Mouse (Mus musculus) urinary bladder, postnatal 36 days (tissue): ENCODE measurements around the gene Ooep.
"Not testable (repeated sequence)": the region's sequence is repeated elsewhere in the genome, so short reads cannot be mapped to it uniquely, and the experiment has no call there.

Experiments used
- DNase-seq, 2 experiments: peaks; one replicate each; pipeline ENCODE4 v3.0.0; 2022; ENCODE audit warnings: low spot score in 2 of 2, mixed read lengths in 1 of 2

The Ooep gene

GRCm38 (mm10) chr9:78367959-78368358 is 10.6 kb downstream of the Ooep start, which contains the start of gene Dppa5a:
TSS of gene Dppa5a (minus strand) at chr9:78368177.
- DNase-seq, result not testable (repeated sequence)

DNA sequence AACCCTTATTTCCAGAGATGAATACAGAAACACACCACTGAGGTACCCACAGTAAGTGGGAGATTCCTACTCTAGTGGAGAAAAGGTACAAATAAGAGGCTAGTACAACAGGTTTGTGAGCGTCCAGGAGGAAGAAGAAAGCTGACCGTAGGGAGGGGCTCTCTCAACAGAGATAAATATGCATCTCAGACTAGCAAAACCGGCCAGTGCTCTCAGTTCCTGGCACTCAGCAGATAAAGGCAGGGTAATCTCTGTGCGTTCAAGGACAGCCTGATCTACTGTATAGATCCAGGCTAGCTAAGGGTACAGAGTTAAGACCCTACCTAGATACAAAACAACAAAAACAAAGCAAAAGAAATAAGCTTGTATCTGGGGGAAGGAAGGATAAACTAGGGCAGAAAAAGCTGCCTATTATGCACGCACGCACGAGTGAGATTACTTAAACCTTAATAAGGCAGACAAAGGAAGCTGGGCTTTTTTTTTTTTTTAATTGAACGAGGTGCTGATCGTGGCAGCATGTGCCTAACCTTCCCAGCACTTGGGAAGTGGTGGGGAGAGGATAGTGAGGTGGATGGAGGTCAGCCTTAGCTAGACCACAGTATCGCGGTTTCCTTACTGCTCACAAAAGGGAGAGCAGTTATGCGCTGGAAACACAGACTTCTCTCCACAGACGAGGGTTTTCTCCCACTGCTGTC is 12.5 kb downstream of the Ooep start:
- no peak for DNase-seq

GRCm38 (mm10) chr9:78364701-78365100 is 13.8 kb downstream of the Ooep start:
- DNase-seq, result no peak

DNA sequence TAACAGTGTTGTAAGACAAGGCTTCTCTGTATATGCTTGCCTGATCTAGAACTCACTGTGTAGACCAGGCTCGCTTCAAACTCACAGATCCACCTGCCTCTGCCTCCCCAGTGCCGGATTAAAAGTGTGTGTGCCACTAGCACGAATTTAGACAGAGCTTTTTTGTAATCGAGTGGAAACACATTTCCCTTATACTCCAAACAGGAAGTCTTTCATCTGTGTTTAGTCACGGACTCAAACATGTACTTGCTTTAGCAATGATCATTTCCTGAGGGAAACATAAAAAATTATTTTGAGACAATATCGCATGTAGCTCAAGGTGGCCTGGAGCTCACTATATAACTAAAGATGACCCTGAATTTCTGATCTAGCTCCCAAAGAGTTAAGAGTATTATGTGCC is 15.2 kb downstream of the Ooep start:
- DNase-seq, result no peak

DNA sequence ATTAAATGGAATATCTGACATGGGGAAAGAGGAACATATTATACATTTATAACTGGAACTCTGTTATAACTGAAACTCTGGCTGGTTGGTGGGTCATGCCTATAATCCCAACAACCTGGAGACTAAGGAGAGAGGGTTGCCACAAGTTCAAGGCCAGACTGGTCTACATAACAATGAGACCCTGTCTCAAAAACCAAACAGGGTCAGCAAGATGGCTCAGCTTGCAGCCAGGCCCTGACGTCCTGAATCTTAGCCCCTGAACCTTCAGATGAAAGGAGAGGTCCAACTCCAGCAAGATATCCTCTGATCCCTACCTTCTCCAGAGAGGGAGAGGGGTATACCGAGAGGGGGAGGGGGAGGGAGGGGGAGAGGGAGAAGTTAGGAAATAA is 18.0 kb downstream of the Ooep start:
- no peak for DNase-seq

DNA sequence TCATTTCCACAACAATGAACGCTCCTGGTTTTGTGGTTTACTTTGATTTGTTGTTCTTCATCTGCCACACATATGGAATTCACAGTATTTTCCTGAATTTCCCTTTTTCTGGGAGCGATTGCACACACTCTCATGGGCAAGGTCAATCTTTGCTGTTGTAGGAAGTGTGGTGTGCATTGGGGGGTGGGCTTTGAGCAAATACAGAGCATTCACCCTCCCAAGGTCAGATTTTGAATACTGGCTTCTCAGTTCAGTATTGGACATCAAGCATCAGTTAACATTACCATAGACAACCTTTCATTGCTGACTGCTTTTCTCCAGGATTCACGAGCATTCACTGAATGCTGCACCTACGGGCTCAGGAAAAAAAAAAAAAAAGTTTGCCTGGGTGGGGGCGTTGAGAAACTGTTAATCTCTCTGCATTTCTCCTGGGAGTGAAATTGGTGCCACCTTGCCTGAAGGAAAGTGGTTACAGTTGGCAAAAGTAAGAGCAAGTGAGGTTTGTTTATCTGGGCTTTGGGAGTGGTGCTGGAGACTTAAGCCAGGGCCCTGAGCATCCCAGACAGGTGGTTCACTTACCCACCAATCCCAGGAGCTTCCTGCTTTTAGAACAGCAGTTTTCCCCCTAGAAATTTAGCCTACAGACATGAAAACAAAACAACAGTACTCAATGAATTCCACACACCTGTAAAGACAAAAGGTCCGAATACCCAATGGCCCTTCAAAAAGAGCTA is 18.6 kb downstream of the Ooep start:
- DNase-seq, result no peak

DNA sequence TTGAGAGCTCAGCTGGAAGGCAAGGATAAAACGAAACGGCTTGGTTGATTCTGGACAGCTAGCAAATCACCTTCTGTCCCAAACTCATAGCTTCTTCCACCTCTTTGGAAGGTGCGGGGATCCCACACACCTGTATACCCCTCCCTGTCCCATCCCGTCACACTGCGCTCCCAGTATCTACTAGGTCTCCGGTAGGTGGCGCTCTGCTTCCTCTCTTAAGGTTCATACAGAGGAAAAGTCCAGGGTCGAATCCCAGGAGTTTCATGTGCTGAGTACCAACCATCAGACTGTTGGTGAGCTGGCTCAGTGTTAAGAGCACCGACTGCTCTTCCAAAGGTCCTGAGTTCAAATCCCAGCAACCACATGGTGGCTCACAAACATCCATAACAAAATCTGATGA is 20.5 kb downstream of the Ooep start:
- DNase-seq, result peak; percentile 46 to 63

DNA sequence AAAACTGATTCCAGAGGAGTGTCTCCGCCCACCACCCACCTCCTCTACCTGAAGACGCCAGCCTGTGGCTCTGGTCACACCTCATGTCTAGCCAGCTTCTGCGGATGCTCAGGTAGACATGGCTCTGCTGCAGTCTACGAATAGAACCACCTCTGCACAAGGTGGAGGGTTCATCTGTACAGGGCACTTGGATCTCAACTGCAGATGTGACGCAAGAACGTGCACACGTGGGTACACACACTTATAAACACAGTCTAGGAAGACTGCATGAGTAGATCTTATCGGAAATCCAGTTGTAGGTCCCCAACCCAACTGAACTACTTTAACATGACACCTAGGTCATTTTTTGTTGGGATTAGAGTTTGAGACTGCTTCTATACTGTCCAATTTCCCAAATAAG is 22.9 kb downstream of the Ooep start, which contains the start of gene Gsta2:
Gsta2 (minus strand) TSS at position 178 of the 400 bp plus-strand sequence.
- no peak for DNase-seq

- DNase-seq, result no peak
Observed at GRCm38 (mm10) chr9:78354665-78355578, 23.6 kb downstream of the Ooep start.

DNA sequence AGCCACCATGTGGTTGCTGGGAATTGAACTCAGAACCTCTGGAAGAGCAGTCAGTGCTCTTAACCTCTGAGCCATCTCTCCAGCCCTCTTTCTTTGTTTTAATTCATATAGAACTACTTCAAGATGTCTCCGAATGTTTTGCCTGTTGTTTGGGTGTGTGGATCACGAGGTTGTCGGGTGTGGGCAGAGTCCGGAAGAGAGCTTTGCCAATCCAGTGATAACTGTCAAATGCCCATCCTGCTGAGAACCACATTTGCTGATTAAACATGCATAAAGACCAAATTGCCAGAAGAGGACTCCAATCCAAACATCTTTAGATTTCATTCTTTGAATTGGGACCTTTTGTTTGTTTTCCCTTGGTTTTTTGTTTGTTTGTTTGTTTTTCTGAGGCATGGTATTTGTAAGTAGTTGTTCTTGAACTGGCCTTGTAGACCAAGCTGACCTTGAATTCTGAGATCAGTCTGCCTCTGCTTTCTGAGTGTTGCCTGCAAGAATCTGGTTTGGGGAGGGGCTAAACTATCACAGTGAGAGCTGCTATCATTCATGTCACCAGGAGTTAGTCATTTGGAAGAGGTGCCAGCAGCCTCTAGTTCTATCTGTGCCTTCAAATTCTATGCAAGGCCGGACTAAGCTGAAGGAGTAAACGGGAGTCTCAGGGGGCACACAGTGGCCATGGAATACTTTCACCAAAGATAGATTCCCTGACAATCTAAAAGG is 26.9 kb downstream of the Ooep start:
- no peak for DNase-seq

GRCm38 (mm10) chr9:78350007-78350406 is 28.5 kb downstream of the Ooep start:
- DNase-seq, result not testable (repeated sequence)

GRCm38 (mm10) chr9:78349141-78349540 is 29.4 kb downstream of the Ooep start:
- not testable (repeated sequence) for DNase-seq

DNA sequence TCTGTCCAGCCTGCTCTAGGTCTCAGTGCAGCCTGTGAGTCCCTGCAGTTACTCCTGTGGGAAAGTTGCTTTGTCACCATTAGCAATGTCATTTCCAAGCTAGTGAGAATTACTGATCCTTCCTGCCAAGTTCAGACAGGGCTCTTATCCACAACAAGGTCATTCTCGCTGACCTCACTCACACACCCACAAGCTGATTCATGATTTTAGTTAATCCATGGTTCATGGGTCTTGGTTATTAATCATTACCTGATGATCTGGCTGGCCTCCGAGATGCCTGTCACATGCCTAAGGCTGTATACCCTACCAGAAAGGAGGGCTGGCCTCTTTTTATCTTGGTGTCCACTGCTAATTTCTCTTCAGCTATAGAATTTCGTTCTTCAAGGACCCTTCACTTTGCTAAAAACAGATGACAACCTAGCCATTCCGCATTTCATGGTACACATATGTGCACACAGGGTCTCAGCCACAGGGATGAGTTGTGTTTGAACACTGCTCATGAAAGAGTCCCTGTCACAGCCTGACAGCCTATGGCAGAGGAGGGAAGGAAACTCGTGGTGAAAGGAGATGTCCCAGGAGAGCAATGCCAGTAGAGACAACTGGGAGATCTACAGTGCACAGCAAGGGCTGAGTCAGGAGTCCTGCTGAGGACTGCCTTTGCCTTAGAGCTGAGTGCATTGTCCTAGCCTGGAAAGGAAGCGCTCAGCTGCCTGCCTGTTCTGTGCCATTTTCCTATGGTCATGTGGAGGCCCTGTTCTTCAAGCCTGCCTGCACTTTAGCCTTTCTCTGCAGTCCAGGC is 30.1 kb downstream of the Ooep start:
- peak; percentile 58 for DNase-seq

DNA sequence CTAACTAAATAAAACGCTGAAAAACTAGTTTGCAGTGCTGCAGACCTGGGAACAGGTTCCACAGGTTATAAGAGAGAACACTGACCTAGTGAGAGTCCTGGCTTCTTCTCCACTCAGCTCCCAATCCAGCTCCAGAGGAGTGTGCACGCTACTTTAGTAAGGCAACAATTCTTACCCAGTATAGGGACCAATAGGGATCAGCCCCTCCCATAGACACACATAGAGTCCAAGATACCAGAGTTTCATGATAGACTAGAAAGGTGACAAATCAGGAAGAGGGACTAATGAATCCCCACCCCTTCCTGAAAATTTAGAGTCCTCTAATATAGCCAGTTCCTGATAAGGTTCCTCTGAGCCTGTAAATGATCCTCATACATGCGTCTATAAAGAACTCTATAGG is 31.5 kb downstream of the Ooep start:
- peak in 1 of 2 experiments; percentile 5 for DNase-seq

- not testable (repeated sequence) for DNase-seq
Observed at GRCm38 (mm10) chr9:78345235-78345634, 33.3 kb downstream of the Ooep start.

DNA sequence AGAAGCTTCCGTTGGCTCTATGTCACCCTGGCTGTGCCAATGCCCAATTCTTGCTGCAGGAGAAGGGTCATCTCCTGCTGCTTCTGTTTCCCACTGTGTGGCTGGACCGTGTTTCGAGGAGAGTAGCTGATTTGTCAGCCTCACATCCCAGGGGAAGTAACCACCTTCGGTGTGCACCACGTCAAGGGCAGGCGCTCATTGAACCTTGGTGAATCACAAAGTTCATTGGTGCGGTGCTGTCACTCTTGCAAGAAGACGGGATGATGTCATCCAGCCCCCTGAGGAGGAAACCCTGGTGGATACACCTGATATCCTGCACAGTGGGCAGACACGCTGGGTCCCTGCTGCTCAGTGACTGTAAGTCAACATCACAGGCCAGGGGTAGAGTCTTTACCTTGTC is 35.5 kb downstream of the Ooep start:
- DNase-seq, result not testable (repeated sequence)

GRCm38 (mm10) chr9:78342494-78342893 is 36.0 kb downstream of the Ooep start:
- DNase-seq, result not testable (repeated sequence)

DNA sequence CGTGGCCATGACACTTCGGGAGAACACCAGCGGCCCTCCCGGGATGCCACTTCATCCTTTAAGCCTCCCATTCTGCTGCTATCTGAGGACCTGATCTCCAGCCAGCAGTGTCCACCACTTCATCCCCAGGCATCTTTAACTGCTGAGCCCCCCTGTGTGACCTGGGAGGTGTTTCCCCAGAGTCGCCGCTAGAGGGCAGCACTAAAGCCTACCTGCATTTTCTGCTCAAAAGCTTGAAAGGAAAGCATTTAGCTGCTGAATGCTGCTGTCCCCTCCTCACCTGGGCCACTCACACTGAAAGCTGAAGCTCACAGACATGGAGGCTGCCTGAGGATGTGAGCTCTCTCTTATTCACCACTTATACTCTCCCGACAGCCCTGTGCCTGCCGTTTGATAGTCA is 38.2 kb downstream of the Ooep start:
- peak in 1 of 2 experiments; percentile 28 for DNase-seq

DNA sequence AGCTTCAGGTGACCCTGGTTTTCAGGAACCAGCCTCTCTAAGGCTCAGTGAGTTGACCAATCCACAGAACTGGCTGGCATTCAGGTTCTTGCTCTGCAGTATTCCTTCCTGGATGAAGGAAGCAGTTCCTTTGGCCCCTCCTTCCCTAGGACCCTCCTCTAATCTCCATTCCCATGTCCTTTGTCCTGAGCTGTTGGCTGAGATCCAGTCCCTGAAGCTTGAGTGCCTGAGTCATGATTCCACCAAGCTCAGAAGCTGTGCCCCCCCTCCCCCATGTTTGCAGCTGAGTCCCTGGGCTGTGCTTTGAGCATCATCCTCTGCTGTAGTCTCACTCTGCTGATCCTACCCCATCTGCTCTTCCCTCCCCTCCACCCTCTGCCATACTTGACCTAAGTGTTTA is 41.5 kb downstream of the Ooep start:
- DNase-seq, result not testable (repeated sequence)

DNA sequence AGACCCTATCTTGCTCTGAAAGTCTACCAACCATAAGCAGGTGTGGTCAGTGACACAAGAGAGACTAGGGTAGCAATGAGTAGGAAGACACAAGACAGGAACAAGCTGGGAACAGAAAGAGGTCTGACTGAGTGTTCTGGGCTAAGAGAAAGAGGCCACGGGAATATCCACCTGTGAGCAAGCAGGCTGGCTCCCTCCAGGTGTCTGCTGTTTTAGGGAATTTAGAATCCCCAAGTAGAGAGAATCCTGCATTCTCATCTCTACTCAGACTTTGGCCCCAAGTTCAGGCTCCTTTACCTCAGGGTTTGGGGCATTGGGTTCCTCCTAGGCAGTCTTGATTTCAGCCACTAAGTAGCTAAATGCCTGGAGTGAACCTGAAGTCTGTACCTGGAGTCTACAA is 51.2 kb downstream of the Ooep start, which contains the start of gene Omt2b:
Omt2b (plus strand) TSS at position 301 of the 400 bp plus-strand sequence.
- not testable (repeated sequence) for DNase-seq
